8 mouse cellular contexts compared by ENCODE assay signal in genomic region chr1:36068531-36069120, GRCm38 (mm10). TPM values are rescaled to one million over a fixed set of nuclear protein-coding genes. Genes with fewer than 3 reads are reported as not detected.
DNase-seq lines count a peak whose midpoint lies in the region; ATAC-seq and TF ChIP-seq lines count a peak whose summit lies in the region.

No protein-coding gene starts in this region.

- H3K36me3 ChIP-seq in kidney, embryonic 14.5 days (ENCODE audit: control insufficient read depth, insufficient read depth, low read length), result peaks cover 5% of the 10 kb centered on the region; the same call in 1 of the 2 replicates
- H3K36me3 ChIP-seq in lung, embryonic 14.5 days (ENCODE audit: insufficient read depth), result 0 out of 2 replicates have a peak, but pooled peaks cover 4% of the 10 kb centered on the region

- H3K4me3 ChIP-seq in kidney, embryonic 14.5 days (ENCODE audit: low read length), result peak overlapping the region; percentile 84
- H3K4me3 ChIP-seq in lung, embryonic 14.5 days (ENCODE audit: low read depth, low read length), result peak overlapping the region; percentile 78

- H3K4me2 ChIP-seq in kidney, embryonic 14.5 days (replicated peaks; ENCODE audit: low read depth, low read length), result peak overlapping the region; percentile 55
- H3K4me2 ChIP-seq in lung, embryonic 14.5 days, result peak overlapping the region; percentile 94

- peak; percentile 3; the same call in 1 of the 2 replicates for ATAC-seq in kidney, embryonic 14.5 days (ENCODE audit: low FRiP score, low TSS enrichment)
- peak; percentile 50 for ATAC-seq in lung, embryonic 14.5 days (ENCODE audit: insufficient read depth)
- 0 out of 2 replicates have a peak, but pooled peaks have one; percentile 8 for ATAC-seq in neutrophil, adult 5-6 weeks (ENCODE audit: extremely low read depth, insufficient number of reproducible peaks, low FRiP score, poor library complexity, severe bottlenecking)

- under 1% methylated on average over 35 of the region's 76 CpGs for WGBS in kidney, embryonic 14.5 days
- WGBS in lung, embryonic 14.5 days, result under 1% methylated on average over 57 of the region's 76 CpGs

- peak overlapping the region; percentile 77 for H3K9ac ChIP-seq in kidney, embryonic 14.5 days (ENCODE audit: low read depth, low read length)
- peak overlapping the region; percentile 75 for H3K9ac ChIP-seq in lung, embryonic 14.5 days

- H3K27me3 ChIP-seq in kidney, embryonic 14.5 days (ENCODE audit: control insufficient read depth, insufficient read depth, low read length), result no peaks in the 10 kb centered on the region
- H3K27me3 ChIP-seq in lung, embryonic 14.5 days (ENCODE audit: insufficient read depth, low read length), result peaks cover 3% of the 10 kb centered on the region; the same call in 1 of the 2 replicates

- no peak for TF ChIP-seq CTCF in lung, embryonic 14.5 days (IDR thresholded peaks at IDR 0.05; ENCODE audit: low read depth)

- no peaks in the 10 kb centered on the region for H3K9me3 ChIP-seq in kidney, embryonic 14.5 days (ENCODE audit: control insufficient read depth, low read length)
- no peaks in the 10 kb centered on the region for H3K9me3 ChIP-seq in lung, embryonic 14.5 days (ENCODE audit: low read depth, low read length)

- peaks cover 49% of the 10 kb centered on the region for H3K4me1 ChIP-seq in kidney, embryonic 14.5 days (ENCODE audit: control insufficient read depth, insufficient read depth, low read length)
- H3K4me1 ChIP-seq in lung, embryonic 14.5 days (ENCODE audit: insufficient read depth), result peaks cover 20% of the 10 kb centered on the region; the same call in 1 of the 2 replicates

- peak; percentile 42 for DNase-seq in lung, adult 18-20 months
- no peak for DNase-seq in lung, postnatal 25 days (ENCODE audit: low spot score)
- peak; percentile 65 for DNase-seq in cerebellum, adult 8-10 months
- peak; percentile 35 to 54 for DNase-seq in gastrocnemius, adult 8-10 months (ENCODE audit: low spot score in 2 of 2)
- DNase-seq in lung, embryonic 14.5 days, result peak; percentile 70
- DNase-seq in thymus, postnatal 4 days, result peak; percentile 77

- no peak overlapping the region for H3K27ac ChIP-seq in kidney, embryonic 14.5 days (ENCODE audit: low read depth, low read length)
- peak overlapping the region; percentile 79 for H3K27ac ChIP-seq in lung, embryonic 14.5 days (ENCODE audit: low read depth)

RNA-seq across cellular contexts. Expression of gene Hs6st1, which starts 0.4 kb away (rescaled TPM):
- total RNA-seq in gastrocnemius, adult 8-10 months (2022), result 10 to 100 TPM; 19.3 to 23.2 (median 20.8) TPM
- polyA plus RNA-seq in kidney, embryonic 14.5 days (2014; fragmentation: Nextera tagmentation; extraction: Ambion mirVana), result 8.9 and 10.1 TPM in 2 replicates
- 14.2 and 16.2 TPM in 2 replicates for polyA plus RNA-seq in lung, embryonic 14.5 days (2014; fragmentation: Nextera tagmentation; extraction: Ambion mirVana)
- total RNA-seq in neutrophil, adult 5-6 weeks (2017), result 12.7 and 14.1 TPM in 2 replicates
